Mouse (Mus musculus) embryo, embryonic 10.5 days (tissue): ENCODE measurements around the gene Gjb5.

Experiments
- DNase-seq: peaks from one replicate; pipeline ENCODE4 v3.0.0-alpha.2; 2015; ENCODE audit warnings: low spot score

Gjb5 gene

GRCm38 (mm10) chr4:127349560-127350300 is 8.3 kb downstream of the Gjb5 start:
- no peak for DNase-seq

GRCm38 (mm10) chr4:127345000-127345399 is 13.0 kb downstream of the Gjb5 start:
- no peak for DNase-seq

- DNase-seq, result no peak
Observed at GRCm38 (mm10) chr4:127341372-127341771, 16.6 kb downstream of the Gjb5 start.

GRCm38 (mm10) chr4:127337668-127338067 is 20.3 kb downstream of the Gjb5 start:
- DNase-seq, result no peak

GRCm38 (mm10) chr4:127334870-127335504 is 23.0 kb downstream of the Gjb5 start:
- no peak for DNase-seq

- DNase-seq, result no peak
Observed at GRCm38 (mm10) chr4:127331171-127331570, 26.8 kb downstream of the Gjb5 start.

GRCm38 (mm10) chr4:127330181-127331100 is 27.5 kb downstream of the Gjb5 start, which contains the start of gene Gjb3:
TSS of gene Gjb3 (minus strand) at chr4:127330844.
- no peak for DNase-seq

- DNase-seq, result no peak
Observed at GRCm38 (mm10) chr4:127329751-127330150, 28.2 kb downstream of the Gjb5 start.

GRCm38 (mm10) chr4:127329046-127329445 is 28.9 kb downstream of the Gjb5 start:
- peak; percentile 60 for DNase-seq

GRCm38 (mm10) chr4:127328378-127328777 is 29.6 kb downstream of the Gjb5 start:
- DNase-seq, result no peak

- DNase-seq, result no peak
Observed at GRCm38 (mm10) chr4:127327749-127328148, 30.2 kb downstream of the Gjb5 start.

GRCm38 (mm10) chr4:127327258-127327657 is 30.7 kb downstream of the Gjb5 start:
- DNase-seq, result no peak

- no peak for DNase-seq
Observed at GRCm38 (mm10) chr4:127325276-127325675, 32.7 kb downstream of the Gjb5 start.

GRCm38 (mm10) chr4:127324759-127325158 is 33.2 kb downstream of the Gjb5 start:
- DNase-seq, result peak; percentile 94

- no peak for DNase-seq
Observed at GRCm38 (mm10) chr4:127324296-127324695, 33.7 kb downstream of the Gjb5 start.

- no peak for DNase-seq
Observed at GRCm38 (mm10) chr4:127323651-127324050, 34.3 kb downstream of the Gjb5 start.

GRCm38 (mm10) chr4:127319613-127320012 is 38.4 kb downstream of the Gjb5 start:
- peak; percentile 92 for DNase-seq

GRCm38 (mm10) chr4:127317143-127317542 is 40.8 kb downstream of the Gjb5 start:
- DNase-seq, result no peak

GRCm38 (mm10) chr4:127315753-127316152 is 42.2 kb downstream of the Gjb5 start:
- no peak for DNase-seq

GRCm38 (mm10) chr4:127314585-127314984 is 43.4 kb downstream of the Gjb5 start:
- no peak for DNase-seq

GRCm38 (mm10) chr4:127313861-127314260 is 44.1 kb downstream of the Gjb5 start, which contains the start of gene Gja4:
TSS of gene Gja4 (minus strand) at chr4:127314039.
- DNase-seq, result peak; percentile 90

- no peak for DNase-seq
Observed at GRCm38 (mm10) chr4:127312349-127312748, 45.6 kb downstream of the Gjb5 start.
